Mouse (Mus musculus) cortical plate, adult 2 months (tissue): Measurements from ENCODE around the gene Ino80d. TPM values are rescaled to one million over a fixed set of nuclear protein-coding genes. Genes with fewer than 3 reads are reported as not detected.

Experiments
- H3K27ac ChIP-seq: fragments of 200-500 bp; 2 replicates; pipeline ENCODE4 v1.5.1; 2012; ENCODE audit warnings: low read length, control low read depth, inconsistent platforms; ENCODE audit not compliant: insufficient read depth
- H3K4me1 ChIP-seq: fragments of 200-500 bp; 2 replicates; pipeline ENCODE4 v1.6.1; 2011; ENCODE audit warnings: low read length; ENCODE audit not compliant: control insufficient read depth, insufficient read depth
- H3K4me3 ChIP-seq: fragments of 200-500 bp; 2 replicates; pipeline ENCODE4 v1.5.1; 2011; ENCODE audit warnings: mild to moderate bottlenecking, low read length, control low read depth; ENCODE audit not compliant: insufficient read depth
- CTCF ChIP-seq: fragments of 200-500 bp; IDR thresholded peaks from 2 replicates; pipeline ENCODE4 v1.5.1; 2011; ENCODE audit warnings: mild to moderate bottlenecking, control low read depth, low read length; ENCODE audit not compliant: insufficient read depth; ENCODE audit errors: extremely low read depth
- POLR2A ChIP-seq: fragments of 200-500 bp; IDR thresholded peaks from 2 replicates; pipeline ENCODE4 v1.6.1; 2011; ENCODE audit warnings: mild to moderate bottlenecking, low read length, control low read depth; ENCODE audit not compliant: insufficient read depth; ENCODE audit errors: extremely low read depth
- polyA plus RNA-seq: library from polyadenylated mRNA; depleted of rRNA; stranded (reverse); fragments of >200 nt; gene quantifications from 2 replicates; pipeline ENCODE4 v1.2.3, GENCODE M21; 2012

Ino80d gene
- polyA plus RNA-seq, 1 experiment: 9.1 TPM

DNA sequence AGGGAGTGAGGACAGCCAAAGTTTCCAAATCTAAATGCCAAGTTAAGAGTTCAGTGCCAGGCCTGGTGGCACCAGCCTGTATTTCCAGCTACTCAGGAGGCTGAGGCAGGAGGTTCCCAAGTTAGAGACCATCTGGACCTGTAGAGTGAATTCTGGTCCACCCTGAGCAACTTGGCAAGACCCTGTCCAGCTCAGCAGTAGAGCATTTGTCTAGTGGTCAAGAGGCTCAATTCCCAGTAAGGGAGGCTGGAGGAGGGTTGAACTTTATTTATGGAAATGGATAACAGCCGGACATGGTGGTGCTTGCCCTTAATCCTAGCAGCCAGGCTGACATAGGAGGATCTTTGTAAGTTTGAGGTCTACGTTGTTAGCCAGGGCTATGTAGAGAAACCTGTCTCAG lies 38.1 kb downstream of the Ino80d start:
- H3K4me3 ChIP-seq: no peak overlapping the region
- no peak for TF ChIP-seq CTCF
- TF ChIP-seq POLR2A: no peak
- no peaks in the 10 kb centered on the region for H3K4me1 ChIP-seq
- no peak overlapping the region for H3K27ac ChIP-seq

DNA sequence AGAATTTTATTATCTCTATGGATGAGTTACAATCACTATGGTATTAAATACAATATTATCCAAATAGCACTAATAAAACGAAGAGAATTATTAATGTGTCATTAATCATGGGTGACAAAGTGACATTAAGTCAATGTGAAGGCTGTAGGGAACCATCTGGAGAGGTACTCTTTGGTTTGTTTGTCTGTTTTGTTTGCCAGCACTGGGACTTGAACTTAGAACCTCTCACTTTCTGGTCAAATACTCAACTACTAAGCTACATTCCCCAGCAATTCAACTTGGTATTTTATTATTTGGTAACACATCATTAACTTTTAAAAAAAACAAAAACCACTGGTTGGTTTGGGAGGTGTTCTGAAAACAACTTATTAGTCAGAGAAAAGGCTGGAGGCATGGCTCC lies 43.1 kb downstream of the Ino80d start:
- Histone ChIP-seq H3K4me1 (no peaks in the 10 kb centered on the region), H3K27ac (no peak overlapping the region), H3K4me3 (no peak overlapping the region)
- TF ChIP-seq POLR2A (no peak), CTCF (no peak)

DNA sequence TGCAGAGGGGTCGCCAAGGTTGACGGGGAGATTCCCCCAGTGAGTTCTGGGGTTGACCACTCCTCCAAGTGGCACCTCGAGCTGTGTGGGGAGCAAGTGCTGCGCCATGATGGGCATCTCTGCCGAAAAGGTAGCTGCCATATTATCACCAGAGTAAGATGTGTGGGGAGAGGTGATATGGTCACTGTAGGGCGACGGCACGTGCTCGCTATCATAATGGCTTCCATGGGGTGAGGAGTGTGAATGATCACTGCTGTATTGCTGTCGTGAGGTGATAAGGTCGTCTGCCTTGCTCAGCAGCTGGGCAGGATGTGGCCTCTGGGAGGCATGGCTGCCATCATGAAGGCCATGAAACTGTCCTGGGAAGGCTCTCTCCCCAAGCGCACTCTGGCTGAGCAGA lies 56.1 kb downstream of the Ino80d start:
- H3K4me1 ChIP-seq: peaks cover 4% of the 10 kb centered on the region; the same call in 1 of the 2 replicates
- TF ChIP-seq CTCF: no peak
- TF ChIP-seq POLR2A: no peak
- H3K4me3 ChIP-seq: no peak overlapping the region
- no peak overlapping the region for H3K27ac ChIP-seq

DNA sequence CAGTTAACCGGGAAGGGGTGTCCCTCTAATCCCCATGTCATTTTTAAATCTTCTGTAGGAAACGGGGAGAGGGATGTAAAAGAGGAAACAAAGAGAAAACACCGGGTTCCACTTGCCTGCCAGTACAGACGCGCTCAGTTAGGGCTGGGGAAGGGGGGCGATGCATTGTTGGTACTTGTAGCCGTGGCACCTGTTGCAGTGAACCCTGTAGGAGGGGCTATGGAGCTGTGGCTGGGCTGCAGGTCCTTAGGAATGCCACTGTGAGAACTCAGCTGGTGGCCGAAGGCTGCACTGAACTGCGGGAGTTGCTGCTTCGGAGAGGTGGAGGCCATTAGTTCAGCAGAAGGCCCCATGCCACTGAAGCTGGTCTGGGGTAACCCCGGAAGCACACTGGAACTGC lies 56.6 kb downstream of the Ino80d start:
- no peak overlapping the region for H3K4me3 ChIP-seq
- TF ChIP-seq POLR2A: no peak
- no peak for TF ChIP-seq CTCF

GRCm38 (mm10) chr1:63057318-63057717 lies 57.1 kb downstream of the Ino80d start:
- H3K27ac ChIP-seq: no peak overlapping the region
- no peak overlapping the region for H3K4me3 ChIP-seq
- TF ChIP-seq POLR2A: no peak
- TF ChIP-seq CTCF: no peak
- peaks cover 4% of the 10 kb centered on the region; the same call in 1 of the 2 replicates for H3K4me1 ChIP-seq

More for the DNA sequence above, 56.6 kb downstream of the Ino80d start:
- Histone ChIP-seq H3K4me1 (peaks cover 4% of the 10 kb centered on the region; the same call in 1 of the 2 replicates), H3K27ac (no peak overlapping the region)

GRCm38 (mm10) chr1:63055386-63055785 lies 59.1 kb downstream of the Ino80d start:
- TF ChIP-seq CTCF (no peak), POLR2A (no peak)
- no peak overlapping the region for H3K27ac ChIP-seq
- no peak overlapping the region for H3K4me3 ChIP-seq
- peaks cover 4% of the 10 kb centered on the region; the same call in 1 of the 2 replicates for H3K4me1 ChIP-seq

DNA sequence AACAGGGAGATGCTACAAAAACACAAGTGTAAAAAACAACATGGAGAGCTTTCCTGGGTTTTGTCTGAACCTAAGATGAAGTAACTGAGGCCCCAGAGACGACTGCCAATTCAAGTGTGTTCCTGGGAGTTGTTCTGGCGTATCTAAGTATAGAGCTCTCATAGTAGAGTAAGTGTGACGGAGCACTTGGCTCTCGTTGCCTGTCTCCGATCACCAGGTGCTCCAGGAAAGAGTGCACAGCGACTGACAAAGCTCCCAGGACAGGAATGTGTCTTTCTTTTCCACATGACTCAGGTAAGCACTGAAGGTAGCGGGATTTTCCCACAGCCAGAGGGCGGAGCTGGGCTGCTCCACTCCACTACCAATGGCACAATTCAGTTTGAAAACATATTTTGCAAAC lies 63.6 kb downstream of the Ino80d start:
- H3K4me1 ChIP-seq: peaks cover 4% of the 10 kb centered on the region; the same call in 1 of the 2 replicates

GRCm38 (mm10) chr1:63049977-63050376 lies 64.5 kb downstream of the Ino80d start:
- TF ChIP-seq CTCF (no peak), POLR2A (no peak)
- Histone ChIP-seq H3K27ac (no peak overlapping the region), H3K4me3 (no peak overlapping the region), H3K4me1 (no peaks in the 10 kb centered on the region)

More for the DNA sequence above, 63.6 kb downstream of the Ino80d start:
- H3K27ac ChIP-seq: no peak overlapping the region
- TF ChIP-seq POLR2A (no peak), CTCF (no peak)
- H3K4me3 ChIP-seq: no peak overlapping the region

GRCm38 (mm10) chr1:63047983-63048382 lies 66.5 kb downstream of the Ino80d start:
- no peak for TF ChIP-seq CTCF
- TF ChIP-seq POLR2A: no peak
- H3K4me3 ChIP-seq: no peak overlapping the region
- no peaks in the 10 kb centered on the region for H3K4me1 ChIP-seq
- no peak overlapping the region for H3K27ac ChIP-seq

GRCm38 (mm10) chr1:63032929-63033328 lies 81.5 kb downstream of the Ino80d start:
- TF ChIP-seq POLR2A (no peak), CTCF (no peak)
- Histone ChIP-seq H3K27ac (no peak overlapping the region), H3K4me1 (no peaks in the 10 kb centered on the region), H3K4me3 (no peak overlapping the region)
